Mouse (Mus musculus): ENCODE measurements around the gene Eaf2.

- no peak for TF ChIP-seq EP300 (IDR thresholded peaks at IDR 0.05; ENCODE audit: low read depth in 1 of 2, low read length in 2 of 2)
- TF ChIP-seq USF1 (IDR thresholded peaks at IDR 0.05; ENCODE audit: low read depth, low read length): peak; percentile 39; the same call in 1 of the 2 replicates
- no peak for TF ChIP-seq TAL1 (IDR thresholded peaks at IDR 0.05; ENCODE audit: low read length)
- no peak for TF ChIP-seq TCF12 (IDR thresholded peaks at IDR 0.05; ENCODE audit: low read depth, low read length)
Measured at GRCm38 (mm10) chr16:36884881-36885280, 10.1 kb upstream of the Eaf2 start.
